Mouse (Mus musculus) ES-Bruce4 (cell line): ENCODE measurements at regions not wholly inside any gene's neighbourhood (a gene's known extent, or its start where the extent isn't known, plus 50 kb on each side); places are given as distances from the start of the nearest gene placed in this dataset.

ENCODE experiments used
- CTCF ChIP-seq: IDR thresholded peaks from one replicate; pipeline ENCODE4 v1.8.1; 2011; ENCODE audit warnings: low read depth, low read length
- POLR2A ChIP-seq: IDR thresholded peaks from one replicate; pipeline ENCODE4 v1.8.1; 2011; ENCODE audit warnings: low read length; ENCODE audit not compliant: insufficient read depth

GRCm38 (mm10) chr6:88964071-88964470, 62.0 kb downstream of the Tpra1 start:
- TF ChIP-seq POLR2A (no peak), CTCF (no peak)
